Mouse (Mus musculus) embryonic facial prominence, embryonic 13.5 days (tissue): ENCODE measurements around the gene Abcc1. TPM values are rescaled to one million over a fixed set of nuclear protein-coding genes. Genes with fewer than 3 reads are reported as not detected.

Experiments used
- ATAC-seq: fragments of 200-750 bp; cut with Nextera tagmentation; 2 replicates; pipeline ENCODE4 v1.8.0; 2017; ENCODE audit warnings: low read depth; ENCODE audit not compliant: insufficient number of reproducible peaks, insufficient read depth, low FRiP score, low TSS enrichment
- H3K27ac ChIP-seq: fragments of 300-500 bp; sonication (generic); 2 replicates; pipeline ENCODE4 v1.5.1; 2015; ENCODE audit warnings: moderate library complexity, mild to moderate bottlenecking, inconsistent platforms
- H3K27me3 ChIP-seq: fragments of 300-500 bp; sonication (generic); 2 replicates; pipeline ENCODE4 v1.6.1; 2015; ENCODE audit warnings: mild to moderate bottlenecking, inconsistent platforms
- H3K36me3 ChIP-seq: fragments of 300-500 bp; sonication (generic); 2 replicates; pipeline ENCODE4 v1.6.1; 2015; ENCODE audit warnings: mild to moderate bottlenecking, inconsistent platforms
- H3K4me1 ChIP-seq: fragments of 300-500 bp; sonication (generic); 2 replicates; pipeline ENCODE4 v1.6.1; 2015; ENCODE audit warnings: inconsistent platforms
- H3K4me2 ChIP-seq: fragments of 300-500 bp; sonication (generic); 2 replicates; pipeline ENCODE4 v1.6.1; 2015; ENCODE audit warnings: moderate library complexity, mild to moderate bottlenecking, inconsistent platforms
- H3K4me3 ChIP-seq: fragments of 300-500 bp; sonication (generic); 2 replicates; pipeline ENCODE4 v1.5.1; 2015; ENCODE audit warnings: mild to moderate bottlenecking, inconsistent platforms
- H3K9ac ChIP-seq: fragments of 300-500 bp; sonication (generic); 2 replicates; pipeline ENCODE4 v1.6.1; 2015; ENCODE audit warnings: mild to moderate bottlenecking, inconsistent platforms
- H3K9me3 ChIP-seq: fragments of 300-500 bp; sonication (generic); 2 replicates; pipeline ENCODE4 v1.6.1; 2016; ENCODE audit warnings: inconsistent platforms
- WGBS: fragments of 180-500 bp; shearing (Covaris S2); methylation state at CpG from one replicate; pipeline ENCODE4 v1.1.7; 2015; ENCODE audit warnings: mixed read lengths; 5-methylcytosine and 5-hydroxymethylcytosine counted together
- polyA plus RNA-seq: library from polyadenylated mRNA; unstranded; fragments of >200 nt; fragmentation: Nextera tagmentation; extraction: Ambion mirVana; gene quantifications from 2 replicates; pipeline ENCODE4 v1.2.1, GENCODE M21; 2015

Abcc1 gene
- polyA plus RNA-seq, 1 experiment from 2014 or later: 12.0 TPM

DNA sequence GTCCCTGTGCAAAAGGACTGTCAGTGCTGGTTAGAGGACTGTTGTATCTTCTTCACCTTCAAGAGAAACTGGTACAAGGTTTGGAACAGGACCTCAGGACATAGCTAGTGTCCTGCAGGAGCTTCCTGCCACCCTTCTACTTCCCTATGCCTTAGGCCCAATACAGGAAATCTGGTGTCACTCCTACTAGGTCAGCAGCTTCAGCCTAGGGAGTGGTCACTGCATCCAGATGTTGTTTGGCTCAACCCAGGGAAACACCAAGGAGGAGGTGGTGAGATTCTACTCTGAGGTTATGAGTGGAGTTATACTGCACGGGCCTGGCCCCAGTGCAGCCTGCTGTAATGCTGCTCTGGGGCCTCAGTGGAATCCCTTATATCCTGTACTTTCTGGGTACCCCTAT is 2.8 kb upstream of the Abcc1 start:
- no peak for ATAC-seq
- Histone ChIP-seq H3K4me3 (no peak overlapping the region), H3K9me3 (no peaks in the 10 kb centered on the region), H3K27ac (no peak overlapping the region), H3K4me2 (no peak overlapping the region), H3K4me1 (peaks cover 13% of the 10 kb centered on the region), H3K9ac (no peak overlapping the region), H3K36me3 (no peaks in the 10 kb centered on the region), H3K27me3 (no peaks in the 10 kb centered on the region)
- 71% methylated on average over 1 of the region's 1 CpGs for WGBS

GRCm38 (mm10) chr16:14360931-14361330 is 427 bp upstream of the Abcc1 start:
- ATAC-seq: no peak
- Histone ChIP-seq H3K36me3 (no peaks in the 10 kb centered on the region), H3K4me2 (peak overlapping the region; percentile 89), H3K9ac (peak overlapping the region; percentile 83), H3K4me3 (peak overlapping the region; percentile 81), H3K4me1 (peaks cover 16% of the 10 kb centered on the region), H3K27me3 (no peaks in the 10 kb centered on the region), H3K9me3 (no peaks in the 10 kb centered on the region), H3K27ac (peak overlapping the region; percentile 68)
- WGBS: 2% methylated on average over 7 of the region's 7 CpGs

DNA sequence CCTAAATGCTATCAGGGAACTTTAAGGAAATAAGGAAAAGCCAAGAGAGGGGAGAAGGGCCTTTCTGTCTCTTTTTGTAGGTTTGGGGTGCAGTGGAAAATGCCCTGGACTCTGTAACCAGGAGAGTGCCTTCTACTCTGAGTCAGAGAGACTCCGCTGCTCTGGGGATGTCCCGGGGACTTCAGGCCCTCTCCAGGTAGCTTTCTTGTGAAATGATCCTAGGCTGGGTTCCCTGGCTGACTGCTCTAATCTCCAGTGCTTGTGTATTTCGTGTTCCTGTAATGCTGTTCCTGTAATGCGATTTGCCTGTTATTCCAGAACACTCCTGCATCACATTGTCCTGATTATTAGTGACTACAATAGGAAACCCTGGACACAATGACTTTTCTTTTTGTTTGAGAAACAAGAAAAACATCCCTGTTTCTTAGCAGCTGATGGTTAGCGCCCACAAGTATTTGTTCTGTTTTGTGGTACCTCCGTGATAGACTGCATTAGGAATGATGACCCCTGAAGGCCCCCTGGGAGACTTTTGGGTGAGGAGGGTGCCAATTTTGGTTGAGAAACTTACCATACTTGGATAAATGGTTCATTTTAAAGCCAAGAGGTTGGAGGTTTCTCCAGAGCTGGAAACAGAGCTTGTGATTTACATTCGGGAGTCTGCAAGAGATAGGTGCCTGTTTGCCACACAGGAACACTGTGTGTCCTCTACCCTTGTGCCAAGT is 902 bp downstream of the Abcc1 start:
- ATAC-seq: no peak
- H3K9ac ChIP-seq: peak overlapping the region; percentile 83
- H3K4me3 ChIP-seq: peak overlapping the region; percentile 81
- H3K9me3 ChIP-seq: no peaks in the 10 kb centered on the region
- peaks cover 16% of the 10 kb centered on the region for H3K4me1 ChIP-seq
- H3K27ac ChIP-seq: no peak overlapping the region
- peak overlapping the region; percentile 89 for H3K4me2 ChIP-seq
- WGBS: 28% methylated on average over 7 of the region's 7 CpGs
- H3K36me3 ChIP-seq: no peaks in the 10 kb centered on the region
- no peaks in the 10 kb centered on the region for H3K27me3 ChIP-seq

- no peak overlapping the region; the same call in 1 of the 2 replicates for H3K27ac ChIP-seq
- WGBS: 93% methylated on average over 3 of the region's 3 CpGs
- H3K36me3 ChIP-seq: no peaks in the 10 kb centered on the region
- no peak overlapping the region for H3K4me2 ChIP-seq
- ATAC-seq: no peak
- no peaks in the 10 kb centered on the region for H3K27me3 ChIP-seq
- no peak overlapping the region for H3K4me3 ChIP-seq
- H3K9me3 ChIP-seq: no peaks in the 10 kb centered on the region
- H3K9ac ChIP-seq: no peak overlapping the region
- peaks cover 16% of the 10 kb centered on the region for H3K4me1 ChIP-seq
Observed at GRCm38 (mm10) chr16:14363496-14363895, 2.1 kb downstream of the Abcc1 start.

GRCm38 (mm10) chr16:14364066-14364465 is 2.7 kb downstream of the Abcc1 start:
- peaks cover 16% of the 10 kb centered on the region for H3K4me1 ChIP-seq
- H3K27ac ChIP-seq: no peak overlapping the region; the same call in 1 of the 2 replicates
- no peak overlapping the region for H3K9ac ChIP-seq
- no peak for ATAC-seq
- 91% methylated on average over 6 of the region's 6 CpGs for WGBS
- H3K36me3 ChIP-seq: no peaks in the 10 kb centered on the region
- H3K9me3 ChIP-seq: no peaks in the 10 kb centered on the region
- H3K4me2 ChIP-seq: no peak overlapping the region
- no peak overlapping the region for H3K4me3 ChIP-seq
- no peaks in the 10 kb centered on the region for H3K27me3 ChIP-seq

- Histone ChIP-seq H3K9ac (no peak overlapping the region), H3K9me3 (no peaks in the 10 kb centered on the region), H3K36me3 (no peaks in the 10 kb centered on the region), H3K4me3 (no peak overlapping the region), H3K27me3 (no peaks in the 10 kb centered on the region), H3K4me2 (no peak overlapping the region), H3K4me1 (peaks cover 16% of the 10 kb centered on the region), H3K27ac (no peak overlapping the region)
- 80% methylated on average over 4 of the region's 4 CpGs for WGBS
- no peak for ATAC-seq
Observed at GRCm38 (mm10) chr16:14365457-14365856, 4.1 kb downstream of the Abcc1 start.

GRCm38 (mm10) chr16:14366017-14366416 is 4.7 kb downstream of the Abcc1 start:
- Histone ChIP-seq H3K36me3 (no peaks in the 10 kb centered on the region), H3K4me2 (no peak overlapping the region), H3K4me3 (no peak overlapping the region), H3K4me1 (peaks cover 14% of the 10 kb centered on the region), H3K9ac (no peak overlapping the region), H3K9me3 (no peaks in the 10 kb centered on the region), H3K27ac (no peak overlapping the region), H3K27me3 (no peaks in the 10 kb centered on the region)
- ATAC-seq: no peak
- 100% methylated on average over 1 of the region's 1 CpGs for WGBS

- no peak overlapping the region for H3K9ac ChIP-seq
- H3K4me3 ChIP-seq: no peak overlapping the region
- H3K9me3 ChIP-seq: no peaks in the 10 kb centered on the region
- WGBS: 76% methylated on average over 1 of the region's 1 CpGs
- no peaks in the 10 kb centered on the region for H3K36me3 ChIP-seq
- H3K27ac ChIP-seq: peak overlapping the region; percentile 4; the same call in 1 of the 2 replicates
- H3K4me1 ChIP-seq: peaks cover 19% of the 10 kb centered on the region
- H3K4me2 ChIP-seq: no peak overlapping the region
- ATAC-seq: no peak
- H3K27me3 ChIP-seq: no peaks in the 10 kb centered on the region
Observed at GRCm38 (mm10) chr16:14371367-14371766, 10.0 kb downstream of the Abcc1 start.

DNA sequence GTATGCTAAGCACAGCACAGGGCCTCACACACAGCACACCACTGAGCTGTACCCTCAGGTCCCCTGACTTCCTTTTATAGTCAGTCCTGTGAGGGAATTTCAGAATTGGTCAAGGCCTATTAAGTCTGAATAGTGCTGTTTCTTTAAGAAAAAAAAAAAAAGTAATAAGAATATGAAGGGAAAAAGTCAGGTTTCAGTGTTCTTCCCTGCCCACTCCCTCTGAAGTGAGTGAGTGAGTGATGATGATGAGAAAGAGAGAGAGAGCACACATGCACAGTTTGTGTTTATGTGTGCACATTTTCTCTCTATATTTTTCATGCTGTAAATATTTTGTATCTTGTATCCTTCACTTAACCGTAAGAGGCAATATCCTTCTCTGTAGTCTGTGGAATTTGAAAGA is 11.0 kb downstream of the Abcc1 start:
- Histone ChIP-seq H3K27ac (no peak overlapping the region), H3K4me3 (no peak overlapping the region), H3K9me3 (no peaks in the 10 kb centered on the region), H3K27me3 (no peaks in the 10 kb centered on the region), H3K36me3 (no peaks in the 10 kb centered on the region), H3K4me2 (no peak overlapping the region), H3K4me1 (peaks cover 19% of the 10 kb centered on the region), H3K9ac (no peak overlapping the region)
- no peak for ATAC-seq
- 76% methylated on average over 1 of the region's 1 CpGs for WGBS

DNA sequence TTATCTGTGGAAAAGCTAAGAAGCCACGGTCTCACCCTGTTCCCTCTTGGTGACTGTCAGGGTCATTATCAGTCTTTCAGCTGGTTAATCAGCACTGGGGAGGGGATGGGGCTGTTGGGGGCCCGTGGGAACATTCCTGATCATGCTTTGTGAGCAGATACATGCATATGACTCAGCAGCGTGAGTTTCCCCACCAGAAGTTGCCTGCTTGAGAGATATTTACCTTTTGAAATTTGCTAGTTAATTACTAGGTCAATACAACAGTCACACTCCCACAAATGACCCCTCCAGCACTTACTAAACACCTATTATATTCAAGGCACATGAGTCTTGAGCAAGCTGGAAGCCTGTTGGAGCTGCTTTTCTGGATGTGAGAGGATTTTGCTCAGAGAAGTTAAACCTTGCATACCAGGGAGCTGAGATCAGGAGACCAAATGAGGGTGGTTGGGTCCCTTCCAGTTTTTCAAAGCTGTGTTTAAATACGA is 11.5 kb downstream of the Abcc1 start:
- WGBS: 65% methylated on average over 4 of the region's 4 CpGs
- H3K4me1 ChIP-seq: peaks cover 19% of the 10 kb centered on the region
- no peak overlapping the region for H3K4me3 ChIP-seq
- H3K9ac ChIP-seq: no peak overlapping the region
- ATAC-seq: no peak
- H3K9me3 ChIP-seq: no peaks in the 10 kb centered on the region
- H3K27me3 ChIP-seq: no peaks in the 10 kb centered on the region
- H3K27ac ChIP-seq: no peak overlapping the region
- H3K36me3 ChIP-seq: no peaks in the 10 kb centered on the region
- no peak overlapping the region for H3K4me2 ChIP-seq

GRCm38 (mm10) chr16:14375942-14376341 is 14.6 kb downstream of the Abcc1 start:
- no peak overlapping the region for H3K4me2 ChIP-seq
- no peaks in the 10 kb centered on the region for H3K9me3 ChIP-seq
- H3K9ac ChIP-seq: no peak overlapping the region
- WGBS: 94% methylated on average over 1 of the region's 1 CpGs
- no peak overlapping the region for H3K4me3 ChIP-seq
- H3K36me3 ChIP-seq: no peaks in the 10 kb centered on the region
- H3K4me1 ChIP-seq: peaks cover 19% of the 10 kb centered on the region
- no peaks in the 10 kb centered on the region for H3K27me3 ChIP-seq
- no peak overlapping the region for H3K27ac ChIP-seq
- no peak for ATAC-seq

- H3K4me3 ChIP-seq: no peak overlapping the region
- WGBS: 70% methylated on average over 2 of the region's 2 CpGs
Observed at GRCm38 (mm10) chr16:14376352-14376751, 15.0 kb downstream of the Abcc1 start.

More at GRCm38 (mm10) chr16:14376352-14376751, 15.0 kb downstream of the Abcc1 start:
- no peak overlapping the region for H3K4me2 ChIP-seq
- peaks cover 15% of the 10 kb centered on the region for H3K4me1 ChIP-seq
- H3K9me3 ChIP-seq: no peaks in the 10 kb centered on the region
- H3K27me3 ChIP-seq: no peaks in the 10 kb centered on the region
- no peaks in the 10 kb centered on the region for H3K36me3 ChIP-seq
- no peak for ATAC-seq
- no peak overlapping the region for H3K27ac ChIP-seq
- H3K9ac ChIP-seq: no peak overlapping the region
